In the genomic region with DNA sequence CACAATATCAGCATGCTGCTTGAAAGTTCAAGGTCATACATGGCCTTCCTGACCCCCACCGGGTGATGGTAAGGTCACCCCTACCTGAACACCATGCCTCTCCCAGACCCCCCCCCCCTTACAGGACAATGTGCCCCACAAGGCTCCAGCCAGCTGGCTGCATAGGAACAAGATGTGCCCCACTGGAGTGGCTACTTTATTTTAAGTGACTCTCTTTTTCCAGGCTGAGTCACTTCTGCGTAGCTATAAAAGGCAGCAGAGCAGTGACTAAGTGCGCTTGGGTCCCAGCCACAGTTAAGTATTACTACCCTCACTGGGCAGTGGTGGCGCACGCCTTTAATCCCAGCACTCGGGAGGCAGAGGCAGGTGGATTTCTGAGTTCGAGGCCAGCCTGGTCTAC, we compare ENCODE assay signal across 12 mouse cellular contexts.
DNase-seq lines count a peak whose midpoint lies in the region; ATAC-seq and TF ChIP-seq lines count a peak whose summit lies in the region.
"Had no signal": no experiment of that assay in that cellular context is flagged by ENCODE, and none has a peak within 500 bp of the region (broad histone marks: within the 10 kb centered on the region; RNA-seq: fewer than 3 reads in every experiment).

No protein-coding gene starts in this region.

- 83% methylated on average over 7 of the region's 7 CpGs for WGBS in lung, embryonic 16.5 days
- WGBS in heart, embryonic 10.5 days, result 67% methylated on average over 7 of the region's 7 CpGs
- 93% methylated on average over 7 of the region's 7 CpGs for WGBS in midbrain, postnatal 0 days

- H3K9ac ChIP-seq in lung, embryonic 16.5 days (ENCODE audit: low read length), result no peak overlapping the region
- no peak overlapping the region for H3K9ac ChIP-seq in midbrain, postnatal 0 days (replicated peaks; ENCODE audit: low read length, poor library complexity, severe bottlenecking)
- H3K9ac ChIP-seq: kidney, embryonic 15.5 days; liver, embryonic 14.5 days; midbrain, embryonic 15.5 days had no signal

- H3K4me2 ChIP-seq in lung, embryonic 16.5 days (ENCODE audit: low read depth, low read length), result no peak overlapping the region
- peak overlapping the region; percentile 71 for H3K4me2 ChIP-seq in myocyte (ENCODE audit: low read depth)
- no peak overlapping the region for H3K4me2 ChIP-seq in midbrain, postnatal 0 days (ENCODE audit: low read depth, low read length, poor library complexity, severe bottlenecking)
- H3K4me2 ChIP-seq: kidney, embryonic 15.5 days; midbrain, embryonic 15.5 days had no signal

- TF ChIP-seq POLR2A in myocyte (IDR thresholded peaks at IDR 0.05; ENCODE audit: insufficient read length, low read depth), result no peak

- no peak for DNase-seq in frontal cortex, postnatal 14 days (ENCODE audit: low spot score in 2 of 2)
- DNase-seq in lung, postnatal 10 days, result no peak
- DNase-seq in heart, embryonic 10.5 days (ENCODE audit: low spot score), result peak; percentile 71
- no peak for DNase-seq in midbrain, postnatal 0 days (ENCODE audit: low spot score)
- DNase-seq: B cell, adult 2 months had no signal

- H3K27me3 ChIP-seq in lung, embryonic 16.5 days (ENCODE audit: control insufficient read depth, insufficient read depth, low read depth, low read length), result no peaks in the 10 kb centered on the region
- no peaks in the 10 kb centered on the region for H3K27me3 ChIP-seq in heart, embryonic 10.5 days (ENCODE audit: insufficient read depth, poor library complexity, severe bottlenecking)
- no peaks in the 10 kb centered on the region for H3K27me3 ChIP-seq in myocyte (ENCODE audit: control insufficient read depth, insufficient read depth, insufficient read length)
- no peaks in the 10 kb centered on the region for H3K27me3 ChIP-seq in midbrain, postnatal 0 days (ENCODE audit: insufficient read depth, low read length)
- H3K27me3 ChIP-seq: kidney, embryonic 15.5 days; midbrain, embryonic 15.5 days had no signal

- H3K79me2 ChIP-seq in myocyte (ENCODE audit: control insufficient read depth, insufficient read depth), result peaks cover 30% of the 10 kb centered on the region

- no peak overlapping the region for H3K4me3 ChIP-seq in lung, embryonic 16.5 days (ENCODE audit: low read length)
- H3K4me3 ChIP-seq in heart, embryonic 10.5 days, result no peak overlapping the region
- H3K4me3 ChIP-seq in myocyte, result no peak overlapping the region
- no peak overlapping the region for H3K4me3 ChIP-seq in midbrain, postnatal 0 days (ENCODE audit: low read depth, low read length)
- H3K4me3 ChIP-seq: kidney, embryonic 15.5 days; midbrain, embryonic 15.5 days had no signal

- H3K9me3 ChIP-seq in lung, embryonic 16.5 days (ENCODE audit: control insufficient read depth, low read length), result no peaks in the 10 kb centered on the region
- H3K9me3 ChIP-seq in heart, embryonic 10.5 days, result no peaks in the 10 kb centered on the region
- no peaks in the 10 kb centered on the region for H3K9me3 ChIP-seq in midbrain, postnatal 0 days (ENCODE audit: low read length)
- H3K9me3 ChIP-seq: kidney, embryonic 15.5 days; midbrain, embryonic 15.5 days had no signal

- peak; percentile 75; the same call in 1 of the 2 replicates for ATAC-seq in frontal cortex, adult (ENCODE audit: low TSS enrichment)
- ATAC-seq in lung, embryonic 16.5 days (ENCODE audit: low read depth), result peak; percentile 28; the same call in 1 of the 2 replicates
- no peak for ATAC-seq in monocyte, adult 5-6 weeks (replicated peaks; ENCODE audit: insufficient number of reproducible peaks, low FRiP score, low TSS enrichment, poor library complexity, severe bottlenecking)
- ATAC-seq in midbrain, postnatal 0 days (ENCODE audit: low FRiP score), result no peak
- ATAC-seq: midbrain, embryonic 15.5 days had no signal

- no peak for TF ChIP-seq CTCF in midbrain, postnatal 0 days (IDR thresholded peaks at IDR 0.05)

- H3ac ChIP-seq in myocyte (ENCODE audit: control insufficient read depth, insufficient read length), result no peak overlapping the region

- no peak overlapping the region for H3K27ac ChIP-seq in lung, embryonic 16.5 days (ENCODE audit: low read length)
- H3K27ac ChIP-seq in heart, embryonic 10.5 days, result peak overlapping the region; percentile 37; the same call in 1 of the 2 replicates
- H3K27ac ChIP-seq in midbrain, postnatal 0 days (ENCODE audit: low read depth, low read length), result no peak overlapping the region
- H3K27ac ChIP-seq: liver, embryonic 14.5 days; midbrain, embryonic 15.5 days had no signal

- H3K36me3 ChIP-seq in lung, embryonic 16.5 days (ENCODE audit: control insufficient read depth, insufficient read depth, low read length), result no peaks in the 10 kb centered on the region
- H3K36me3 ChIP-seq in heart, embryonic 10.5 days, result peaks cover 23% of the 10 kb centered on the region
- peaks cover 4% of the 10 kb centered on the region for H3K36me3 ChIP-seq in myocyte (ENCODE audit: control insufficient read depth, insufficient read depth)
- H3K36me3 ChIP-seq in midbrain, postnatal 0 days (ENCODE audit: insufficient read depth, low read length), result peaks cover 2% of the 10 kb centered on the region; the same call in 1 of the 2 replicates
- H3K36me3 ChIP-seq: midbrain, embryonic 15.5 days had no signal

- H3K4me1 ChIP-seq in lung, embryonic 16.5 days (replicated peaks; ENCODE audit: control insufficient read depth, insufficient read depth, low read length), result peaks cover 4% of the 10 kb centered on the region
- peaks cover 47% of the 10 kb centered on the region for H3K4me1 ChIP-seq in heart, embryonic 10.5 days
- no peaks in the 10 kb centered on the region for H3K4me1 ChIP-seq in midbrain, postnatal 0 days (ENCODE audit: insufficient read depth, low read length)
- H3K4me1 ChIP-seq: midbrain, embryonic 15.5 days had no signal

TF ChIP-seq in myocyte, 11 proteins besides CTCF, POLR2A, EP300 and RAD21:
- TF ChIP-seq SRF (IDR thresholded peaks at IDR 0.05; ENCODE audit: control insufficient read depth, insufficient read length, low read depth) (peak; percentile 34), E2F4 (IDR thresholded peaks at IDR 0.05; ENCODE audit: insufficient read depth) (no peak)

Comparison
In these comparisons a context has a peak if more than half of its experiments do, and no peak if none do; other contexts are left out.
1. ATAC-seq: peak in frontal cortex, adult (single experiment) and lung, embryonic 16.5 days (single experiment); none in monocyte, adult 5-6 weeks (single experiment) and midbrain, postnatal 0 days (single experiment).